Mouse (Mus musculus) small intestine, adult 2 months (tissue): ENCODE data around the gene Galnt16.
A peak's percentile ranks its signal among the peaks of the same experiment; 100 is the strongest.

Source experiments
- CTCF ChIP-seq: fragments of 200-500 bp; IDR thresholded peaks from 2 replicates; pipeline ENCODE4 v1.5.1; 2012; ENCODE audit warnings: low read depth, mild to moderate bottlenecking, control low read depth, inconsistent platforms, low read length, moderate library complexity, mixed read lengths; ENCODE audit not compliant: insufficient replicate concordance, insufficient read length; ENCODE audit errors: extremely low read depth
- POLR2A ChIP-seq: fragments of 200-500 bp; IDR thresholded peaks from 2 replicates; pipeline ENCODE4 v1.6.1; 2012; ENCODE audit warnings: low read depth, mild to moderate bottlenecking, control low read depth, inconsistent platforms, low read length, moderate library complexity

- peak; percentile 54; the same call in 1 of the 2 replicates for TF ChIP-seq POLR2A
- TF ChIP-seq CTCF, result 0 out of 2 replicates have a peak, but pooled peaks have one; percentile 5
Measured at GRCm38 (mm10) chr12:80643693-80644505, 125.8 kb downstream of the Galnt16 start, which contains the start of the genes Slc39a9 and Erh.
